Mouse (Mus musculus) E14TG2a.4 (cell line): ENCODE results near the gene Pitx2.

ENCODE experiments used
- CTCF ChIP-seq: conservative IDR thresholded peaks from 2 replicates; pipeline ENCODE4 v1.5.1; 2014; ENCODE audit warnings: low read length
- POU5F1 ChIP-seq: IDR thresholded peaks from 2 replicates; pipeline ENCODE4 v1.6.1; 2014; ENCODE audit warnings: low read length, borderline replicate concordance

GRCm38 (mm10) chr3:129216911-129217561 lies 17.4 kb downstream of the Pitx2 start:
- TF ChIP-seq CTCF (no peak), POU5F1 (no peak)
